Mouse (Mus musculus): ENCODE results near the gene Rras2. TPM values are rescaled to one million over a fixed set of nuclear protein-coding genes. Genes with fewer than 3 reads are reported as not detected.
A peak's percentile ranks its signal among the peaks of the same experiment; 100 is the strongest.

The Rras2 gene
- total RNA-seq, 2 experiments from 2014 or later: 34.6 to 36.9 TPM

DNA sequence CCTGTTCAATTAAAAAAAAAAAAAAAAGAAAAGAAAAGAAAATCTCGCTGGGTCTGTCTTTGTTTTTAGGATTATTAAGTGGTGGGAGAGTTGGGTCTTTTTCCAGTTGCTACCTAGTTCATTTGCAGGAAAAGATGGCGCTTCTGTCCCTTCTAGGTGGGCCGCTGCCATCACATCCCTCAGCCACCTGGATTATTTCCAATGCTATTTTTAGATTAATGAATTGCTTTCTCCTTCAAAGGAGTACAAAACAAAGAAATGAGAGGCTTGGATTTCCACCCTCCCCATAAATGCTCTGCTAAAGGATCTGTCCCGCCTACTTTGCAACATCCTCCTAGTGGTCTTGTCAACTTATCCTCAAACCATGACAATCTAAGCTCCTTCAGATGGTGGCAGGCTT lies 76.2 kb downstream of the Rras2 start:
- DNase-seq (ENCODE audit: extremely low spot score in 1 of 2, low spot score in 1 of 2): no peak

DNA sequence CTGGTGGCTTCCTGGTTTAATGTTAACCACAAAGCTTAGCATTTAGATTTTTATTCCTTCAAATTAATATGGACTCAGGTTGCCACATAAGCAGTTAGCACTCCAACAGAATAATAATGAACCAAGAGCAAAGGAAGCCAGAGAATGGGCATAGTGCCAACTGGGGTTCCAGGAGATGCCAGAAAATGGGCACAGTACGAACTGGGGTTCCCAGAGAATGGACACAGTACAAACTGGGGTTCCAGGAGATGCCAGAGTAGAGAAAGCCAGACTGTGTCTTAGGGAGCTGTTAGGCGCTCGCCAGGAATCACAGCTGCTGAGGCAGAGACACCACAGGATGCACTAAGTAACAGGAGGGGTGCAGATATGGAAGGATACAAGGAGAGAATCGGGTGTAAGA lies 80.3 kb downstream of the Rras2 start:
- no peak for DNase-seq (ENCODE audit: extremely low spot score in 1 of 2, low spot score in 1 of 2)

DNA sequence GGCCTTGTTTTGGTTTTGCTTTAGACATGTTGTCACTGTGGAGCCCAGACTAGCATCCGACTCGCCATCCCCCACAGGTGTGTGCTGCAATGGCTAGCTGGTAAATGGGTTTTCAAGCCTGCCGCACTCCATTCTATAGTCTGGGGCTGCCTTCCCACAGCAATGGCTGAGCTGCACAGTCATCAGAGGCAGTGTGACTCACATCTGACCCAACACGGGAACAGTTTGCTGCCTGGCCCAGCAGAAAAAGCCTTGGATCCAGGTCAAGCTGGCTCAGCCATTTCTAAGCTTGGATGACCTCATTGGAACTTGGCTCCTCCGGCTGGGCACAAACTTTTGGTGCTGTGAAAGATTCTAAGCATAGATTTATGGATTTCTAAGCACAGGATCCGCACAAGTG lies 88.0 kb downstream of the Rras2 start:
- no peak for DNase-seq (ENCODE audit: extremely low spot score in 1 of 2, low spot score in 1 of 2)

DNA sequence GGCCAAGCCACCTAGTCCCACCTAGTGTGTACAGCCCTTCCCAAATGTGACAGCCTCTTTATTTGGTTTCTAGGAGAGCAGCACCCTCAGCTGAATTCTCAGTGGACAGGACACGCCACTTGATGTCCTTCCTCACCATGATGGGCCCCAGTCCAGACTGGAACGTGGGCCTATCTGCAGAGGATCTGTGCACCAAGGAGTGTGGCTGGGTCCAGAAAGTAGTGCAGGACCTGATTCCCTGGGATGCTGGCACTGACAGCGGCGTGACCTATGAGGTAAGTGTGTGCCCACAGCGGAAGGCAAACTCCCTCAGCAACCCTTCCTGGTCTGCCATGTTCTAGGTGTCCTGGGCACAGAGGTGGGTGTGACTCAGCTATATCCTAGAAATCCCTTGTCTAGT lies 88.8 kb downstream of the Rras2 start:
- no peak for DNase-seq (ENCODE audit: extremely low spot score in 1 of 2, low spot score in 1 of 2)

DNA sequence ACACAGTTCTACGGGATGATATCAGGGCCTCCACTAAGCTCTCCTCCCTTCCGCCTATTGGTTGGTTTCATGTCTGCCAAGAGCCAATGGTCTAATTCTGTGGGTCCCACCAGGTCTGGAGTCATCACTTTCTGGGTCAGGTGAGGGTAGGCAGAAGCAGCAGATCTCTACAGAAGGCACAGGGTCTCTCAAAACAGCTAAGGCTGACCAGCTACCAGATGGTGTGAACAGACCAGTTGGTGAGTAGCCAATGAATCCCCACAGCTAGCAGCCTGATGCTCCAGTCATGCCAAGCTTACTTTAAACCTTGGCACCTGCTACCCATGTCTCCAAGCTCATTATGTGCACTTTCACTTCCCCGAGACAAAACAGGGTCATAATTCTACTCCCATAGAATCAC lies 90.2 kb downstream of the Rras2 start:
- DNase-seq (ENCODE audit: extremely low spot score in 1 of 2, low spot score in 1 of 2): no peak

DNA sequence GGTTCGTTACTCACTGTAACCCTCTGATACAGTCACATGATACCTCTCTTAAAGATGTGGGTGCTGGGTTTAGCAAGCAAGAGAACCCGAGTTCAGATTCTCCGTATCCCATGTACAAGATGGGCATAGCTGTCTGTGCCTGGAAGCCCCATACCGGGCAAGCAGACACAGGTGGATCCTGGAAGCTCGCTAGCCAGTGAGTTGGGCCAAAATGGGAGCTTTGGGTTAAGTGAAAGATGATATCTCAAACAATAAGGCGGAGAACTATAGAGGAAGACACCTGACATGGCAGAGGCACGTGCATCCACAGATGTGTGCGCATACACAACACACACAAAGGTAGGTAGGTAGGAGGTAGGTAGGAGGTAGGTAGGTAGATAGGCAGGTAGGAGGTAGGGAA lies 90.7 kb downstream of the Rras2 start:
- DNase-seq (ENCODE audit: extremely low spot score in 1 of 2, low spot score in 1 of 2): no peak

GRCm38 (mm10) chr7:114020704-114021093 lies 96.9 kb downstream of the Rras2 start:
- peak; percentile 75 to 78 for DNase-seq (ENCODE audit: extremely low spot score in 1 of 2, low spot score in 1 of 2)

DNA sequence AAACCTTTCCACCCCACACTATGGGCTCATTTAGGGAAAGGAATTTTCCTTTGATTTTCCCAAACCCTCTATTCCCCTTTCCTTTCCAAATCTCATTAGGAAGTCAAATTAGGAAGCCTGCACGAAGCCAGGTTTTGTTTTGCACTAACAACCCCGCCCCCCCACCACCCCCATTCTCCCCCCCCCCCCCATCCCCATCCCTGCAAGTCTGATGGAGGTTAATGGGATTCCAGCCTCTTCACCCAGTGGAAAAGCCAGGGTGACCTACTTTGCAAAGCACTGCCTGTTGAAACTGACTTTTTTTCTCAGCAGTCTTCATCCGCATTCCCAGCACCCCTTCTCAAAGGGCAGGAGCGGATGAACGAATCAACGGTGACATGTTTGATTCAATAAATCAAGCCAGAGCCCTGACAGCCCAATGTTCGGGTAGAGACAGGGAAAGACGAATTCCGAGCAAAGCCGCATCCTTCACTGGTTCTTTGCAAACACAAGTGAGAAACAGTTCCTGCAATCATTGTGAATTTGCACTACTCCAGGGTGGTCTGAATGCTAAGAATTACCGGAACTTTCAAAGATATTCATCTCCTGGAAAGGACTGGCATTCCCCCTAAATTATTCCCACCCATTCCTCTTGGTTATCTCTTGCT lies 97.4 kb downstream of the Rras2 start:
- DNase-seq (ENCODE audit: extremely low spot score in 1 of 2, low spot score in 1 of 2): no peak

- DNase-seq (ENCODE audit: extremely low spot score in 1 of 2, low spot score in 1 of 2): no peak
Measured at GRCm38 (mm10) chr7:114018861-114019260, 98.7 kb downstream of the Rras2 start.

GRCm38 (mm10) chr7:114016001-114016949 lies 101.3 kb downstream of the Rras2 start:
- DNase-seq (ENCODE audit: extremely low spot score in 1 of 2, low spot score in 1 of 2): no peak

DNA sequence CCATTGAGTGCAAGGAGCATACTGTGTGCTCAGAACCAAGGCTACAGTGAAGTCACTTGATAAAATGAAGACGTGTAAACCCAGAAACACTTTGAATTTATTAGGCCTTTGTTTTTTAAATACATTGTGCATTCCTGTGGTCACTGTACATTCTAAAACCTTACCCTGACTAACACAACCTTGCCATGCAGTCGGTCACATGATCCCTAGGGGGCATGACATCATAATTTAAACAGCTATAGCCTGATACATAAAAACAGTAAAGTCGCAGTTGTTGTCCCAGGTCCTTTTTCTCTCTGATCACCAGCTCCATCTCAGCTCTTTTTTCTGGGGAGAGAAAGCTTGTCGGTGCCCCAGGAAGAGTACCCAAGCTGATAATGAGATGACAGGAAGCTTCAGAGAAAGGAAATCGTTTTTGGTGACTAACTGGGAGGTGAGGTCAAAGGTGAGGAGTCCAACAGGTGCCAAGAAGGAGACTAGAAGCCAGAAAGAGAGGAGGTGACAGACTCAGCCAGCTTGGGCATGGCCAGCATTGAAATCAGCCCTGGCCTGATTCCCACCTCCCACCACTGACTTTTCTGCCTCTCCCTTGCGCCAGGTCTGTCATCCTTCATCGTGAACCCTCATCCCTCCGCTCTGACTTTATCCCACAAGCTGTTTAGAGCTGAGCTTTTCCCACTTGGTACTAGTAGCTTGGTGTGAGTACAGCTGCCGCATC lies 105.7 kb downstream of the Rras2 start:
- DNase-seq (ENCODE audit: extremely low spot score in 1 of 2, low spot score in 1 of 2): no peak

DNA sequence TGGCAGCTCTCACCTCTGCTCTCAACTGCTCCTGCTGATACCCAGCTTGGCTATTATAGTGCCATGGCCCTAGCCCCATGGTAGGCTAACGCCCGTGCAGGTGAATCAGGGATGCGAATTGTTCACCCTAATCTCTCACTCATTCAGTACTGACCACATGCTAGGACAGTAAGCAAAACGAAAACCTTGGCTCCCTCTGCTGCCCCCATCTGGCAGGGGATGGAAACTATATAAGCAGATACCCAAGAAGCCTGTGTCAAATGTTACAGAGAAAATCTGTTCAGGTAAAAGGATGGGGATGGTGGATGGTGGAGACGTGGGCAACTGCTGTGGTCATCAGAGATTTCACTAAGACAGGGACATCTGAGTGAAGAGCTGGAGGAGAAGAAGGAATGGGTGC lies 110.0 kb downstream of the Rras2 start:
- peak in 1 of 2 experiments; percentile 54 for DNase-seq (ENCODE audit: extremely low spot score in 1 of 2, low spot score in 1 of 2)

DNA sequence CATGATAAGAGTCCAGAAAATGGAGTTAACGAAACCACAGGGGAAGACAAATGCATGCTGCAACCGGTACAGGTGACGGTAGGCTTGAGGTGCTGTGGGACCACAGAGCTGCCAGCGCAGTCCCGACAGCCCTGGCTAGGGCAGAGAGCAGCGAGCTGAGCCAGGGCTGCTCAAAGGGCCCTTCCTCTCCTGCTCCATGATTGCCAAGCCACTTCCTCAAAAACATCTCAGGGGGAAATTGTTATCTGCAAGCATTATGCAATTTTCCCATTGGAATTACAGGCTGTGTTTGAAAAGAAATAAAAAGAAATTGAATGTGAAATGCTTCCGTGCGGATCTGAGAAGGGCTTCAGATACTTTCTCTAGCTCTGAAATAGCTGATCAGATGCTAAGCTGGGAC lies 111.1 kb downstream of the Rras2 start:
- no peak for DNase-seq (ENCODE audit: extremely low spot score in 1 of 2, low spot score in 1 of 2)

GRCm38 (mm10) chr7:114005499-114005898 lies 112.1 kb downstream of the Rras2 start:
- no peak for DNase-seq (ENCODE audit: extremely low spot score in 1 of 2, low spot score in 1 of 2)

DNA sequence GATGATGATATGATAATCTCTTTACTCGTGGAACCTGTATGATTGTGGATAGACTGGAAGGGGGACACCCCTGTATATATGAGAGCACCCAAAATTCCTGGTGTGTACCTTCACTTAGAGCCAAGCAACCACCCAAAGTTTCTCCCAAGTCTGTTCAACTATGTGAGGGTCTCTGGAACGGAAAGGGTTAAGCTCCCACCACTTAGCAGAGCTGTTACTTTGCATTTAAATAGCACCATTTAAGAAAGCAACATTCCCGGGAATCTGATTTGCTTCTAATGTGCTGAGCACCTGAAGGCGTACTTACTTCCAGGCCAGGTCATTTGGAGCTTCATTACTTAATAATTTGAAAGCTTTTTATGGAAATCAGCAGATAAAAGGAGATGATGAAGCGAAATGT lies 113.4 kb downstream of the Rras2 start:
- DNase-seq (ENCODE audit: extremely low spot score in 1 of 2, low spot score in 1 of 2): no peak

- DNase-seq (ENCODE audit: extremely low spot score in 1 of 2, low spot score in 1 of 2): no peak
Measured at GRCm38 (mm10) chr7:113997675-113998354, 119.8 kb downstream of the Rras2 start.

Other genes with a start within 250 kb of the Rras2 start
- gene Copb1, start 136.9 kb upstream of the Rras2 start, total RNA-seq (2021): 10 to 100 TPM; 60.3 to 60.4 TPM
- 100 to 1,000 TPM; 112 to 123 TPM for gene Psma1, start 158.3 kb upstream of the Rras2 start, total RNA-seq (2021)